Mouse (Mus musculus) ES-E14 (cell line): ENCODE measurements around the gene Tmem59.

Experiments used
- HCFC1 ChIP-seq: IDR thresholded peaks from 2 replicates; pipeline ENCODE4 v1.6.1; 2012; ENCODE audit warnings: low read length, inconsistent platforms, borderline replicate concordance; ENCODE audit not compliant: insufficient read depth
- MAFK ChIP-seq: IDR thresholded peaks from 2 replicates; pipeline ENCODE4 v1.6.1; 2014; ENCODE audit warnings: mild to moderate bottlenecking, low read depth, low read length, inconsistent platforms; ENCODE audit not compliant: insufficient read depth

DNA sequence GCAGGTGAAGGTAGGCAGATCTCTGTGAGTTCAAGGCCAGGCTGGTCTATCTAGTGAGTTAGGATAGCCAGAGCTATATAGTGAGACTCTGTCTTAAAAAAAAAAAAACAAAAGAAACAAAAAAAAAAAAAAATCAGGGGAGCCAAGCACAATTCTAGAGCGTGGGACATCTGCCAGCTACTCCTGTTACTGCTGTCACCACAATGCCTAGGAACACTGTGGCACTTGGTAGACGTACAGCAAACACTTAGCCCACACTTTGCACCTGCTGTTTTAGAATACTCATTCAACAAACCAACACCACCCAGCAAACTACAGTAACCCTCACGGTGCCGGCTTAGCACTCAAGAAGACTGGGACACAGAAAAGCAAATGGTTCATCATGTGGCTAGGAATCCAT, 33.3 kb downstream of the Tmem59 start:
- no peak for TF ChIP-seq HCFC1
- no peak for TF ChIP-seq MAFK
